Mouse (Mus musculus) MEL (cell line): ENCODE results near the gene Cntn5. TPM values are rescaled to one million over a fixed set of nuclear protein-coding genes. Genes with fewer than 3 reads are reported as not detected.

Source experiments
- DNase-seq: peaks from one replicate; pipeline ENCODE4 v3.0.0; 2011; ENCODE audit warnings: low read depth, low spot score
- H3K27ac ChIP-seq: 2 replicates; pipeline ENCODE4 v1.5.1; 2012; ENCODE audit warnings: low read depth, mild to moderate bottlenecking, control low read depth, low read length, moderate library complexity; ENCODE audit not compliant: control insufficient read depth
- H3K27me3 ChIP-seq, 2 experiments: fragments of 150-350 bp in 1 of 2; sonication (generic) in 1 of 2; 2 replicates each; pipeline ENCODE4 v1.6.1; 2012; ENCODE audit warnings: low read length in 2 of 2, mild to moderate bottlenecking in 2 of 2, improper control_type of control experiment in 1 of 2, moderate library complexity in 1 of 2; ENCODE audit not compliant: insufficient read depth in 2 of 2, control insufficient read depth in 1 of 2
- H3K36me3 ChIP-seq, 2 experiments: 2 replicates each; pipeline ENCODE4 v1.6.1; 2012 to 2014; ENCODE audit warnings: low read length in 2 of 2, improper control_type of control experiment in 1 of 2, inconsistent platforms in 1 of 2, mild to moderate bottlenecking in 1 of 2; ENCODE audit not compliant: insufficient read depth in 2 of 2, control insufficient read depth in 1 of 2
- H3K4me1 ChIP-seq, 2 experiments: fragments of 150-350 bp in 1 of 2; sonication (generic) in 1 of 2; 2 replicates each; pipeline ENCODE4 v1.6.1; 2012; ENCODE audit warnings: low read length in 2 of 2, improper control_type of control experiment in 1 of 2, mild to moderate bottlenecking in 1 of 2; ENCODE audit not compliant: insufficient read depth in 2 of 2, control insufficient read depth in 1 of 2
- H3K4me3 ChIP-seq, 2 experiments: fragments of 150-350 bp in 1 of 2; sonication (generic) in 1 of 2; 2 replicates each; pipeline ENCODE4 v1.5.1; 2012; ENCODE audit warnings: low read depth in 2 of 2, low read length in 2 of 2, mild to moderate bottlenecking in 2 of 2, moderate library complexity in 2 of 2, control low read depth in 1 of 2, improper control_type of control experiment in 1 of 2; ENCODE audit not compliant: control insufficient read depth in 1 of 2, insufficient read depth in 1 of 2
- H3K79me2 ChIP-seq: 2 replicates; pipeline ENCODE4 v1.6.1; 2012; ENCODE audit warnings: mild to moderate bottlenecking, low read length, moderate library complexity; ENCODE audit not compliant: control insufficient read depth, poor library complexity, insufficient read depth
- H3K9ac ChIP-seq: 2 replicates; pipeline ENCODE4 v1.6.1; 2012; ENCODE audit warnings: low read depth, mild to moderate bottlenecking, control low read depth, low read length, moderate library complexity; ENCODE audit not compliant: control insufficient read depth, poor library complexity, severe bottlenecking
- H3K9me3 ChIP-seq: fragments of 150-350 bp; sonication (generic); replicated peaks from 2 replicates; pipeline ENCODE4 v1.6.1; 2012; ENCODE audit warnings: mild to moderate bottlenecking, low read length, improper control_type of control experiment, moderate library complexity; ENCODE audit not compliant: insufficient read depth
- CHD1 ChIP-seq: IDR thresholded peaks from 2 replicates; pipeline ENCODE4 v1.6.1; 2012; ENCODE audit warnings: low read depth, mild to moderate bottlenecking, inconsistent platforms, low read length, improper control_type of control experiment
- CTCF ChIP-seq, 3 experiments: IDR thresholded peaks in 2 of 3; conservative IDR thresholded peaks in 1 of 3; 2 replicates each; pipeline ENCODE4 v1.5.1; 2011 to 2012; ENCODE audit warnings: low read length in 3 of 3, low read depth in 2 of 3, mild to moderate bottlenecking in 2 of 3, improper control_type of control experiment in 1 of 3, inconsistent platforms in 1 of 3, mixed read lengths in 1 of 3, moderate library complexity in 1 of 3; ENCODE audit not compliant: control insufficient read depth in 1 of 3, insufficient read depth in 1 of 3, poor library complexity in 1 of 3, severe bottlenecking in 1 of 3
- JUND ChIP-seq: IDR thresholded peaks from 2 replicates; pipeline ENCODE4 v1.6.1; 2011; ENCODE audit warnings: low read depth, mild to moderate bottlenecking, improper control_type of control experiment, low read length
- MAFK ChIP-seq: IDR thresholded peaks from 2 replicates; pipeline ENCODE4 v1.6.1; 2011; ENCODE audit warnings: low read depth, mild to moderate bottlenecking, low read length, improper control_type of control experiment, borderline replicate concordance
- MXI1 ChIP-seq: IDR thresholded peaks from 2 replicates; pipeline ENCODE4 v1.6.1; 2011; ENCODE audit warnings: mild to moderate bottlenecking, low read depth, low read length, improper control_type of control experiment
- POLR2AphosphoS2 ChIP-seq: IDR thresholded peaks from 2 replicates; pipeline ENCODE4 v1.6.1; 2011; ENCODE audit warnings: low read length, improper control_type of control experiment
- POLR2AphosphoS5 ChIP-seq: IDR thresholded peaks from 2 replicates; pipeline ENCODE4 v1.6.1; 2012; ENCODE audit warnings: low read depth, borderline replicate concordance, mild to moderate bottlenecking, inconsistent platforms, low read length, moderate library complexity, mixed read lengths
- TBP ChIP-seq: IDR thresholded peaks from 2 replicates; pipeline ENCODE4 v1.8.0; 2011; ENCODE audit warnings: low read depth, low read length, improper control_type of control experiment
- UBTF ChIP-seq: IDR thresholded peaks from 2 replicates; pipeline ENCODE4 v1.6.1; 2012; ENCODE audit warnings: low read depth, mild to moderate bottlenecking, inconsistent platforms, low read length, improper control_type of control experiment, moderate library complexity, borderline replicate concordance; ENCODE audit not compliant: insufficient read depth
- polyA plus RNA-seq, 2 experiments: library from polyadenylated mRNA; stranded (reverse) in 1 of 2; unstranded in 1 of 2; fragments of >175 nt in 1 of 2; fragments of >200 nt in 1 of 2; gene quantifications; 2 replicates each; pipeline versions ENCODE4 v1.2.1 to v1.2.4; 2012; ENCODE audit warnings: low replicate concordance in 2 of 2, low read depth in 1 of 2; ENCODE audit not compliant: insufficient read length in 2 of 2, insufficient read depth in 1 of 2, missing spikeins in 1 of 2
- total RNA-seq: library from RNA; depleted of rRNA; stranded (reverse); fragments of 300-350 nt; gene quantifications from 2 replicates; pipeline ENCODE4 v1.2.3, GENCODE M21; 2012

Gene Cntn5
- total and polyA plus RNA-seq, 3 experiments = not detected

GRCm38 (mm10) chr9:10645045-10645830 lies 259.3 kb downstream of the Cntn5 start:
- H3K9me3 ChIP-seq = no peaks in the 10 kb centered on the region

DNA sequence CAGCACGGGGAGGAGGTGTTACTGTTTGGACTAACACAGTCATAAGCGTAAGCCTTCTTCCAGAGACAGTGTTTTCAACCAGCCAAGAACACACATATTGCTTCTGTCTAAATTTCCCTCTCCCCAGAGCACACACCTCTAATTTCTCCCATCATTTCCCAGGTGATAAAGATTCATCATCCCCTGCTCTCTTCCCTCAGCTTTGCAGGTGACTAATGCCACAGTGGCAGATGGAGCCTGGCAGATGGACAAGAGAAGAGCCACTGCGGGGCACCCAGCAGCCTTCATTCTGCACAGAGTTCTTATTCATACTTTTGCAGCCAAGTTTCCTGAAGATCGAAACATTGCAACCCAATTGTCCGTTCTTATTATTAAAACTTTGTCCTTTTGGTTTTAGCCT lies 286.5 kb downstream of the Cntn5 start:
- Histone ChIP-seq H3K4me1 (no peaks in the 10 kb centered on the region), H3K9ac (no peak overlapping the region), H3K36me3 (no peaks in the 10 kb centered on the region), H3K27me3 (peaks cover 0 to 2% of the 10 kb centered on the region in 2 experiments; a peak in 2 of 4 replicates), H3K4me3 (no peak overlapping the region), H3K9me3 (no peaks in the 10 kb centered on the region), H3K27ac (no peak overlapping the region), H3K79me2 (no peaks in the 10 kb centered on the region)
- no peak for DNase-seq
- no peak for TF ChIP-seq CHD1

More at GRCm38 (mm10) chr9:10645045-10645830, 259.3 kb downstream of the Cntn5 start:
- no peak overlapping the region for H3K4me3 ChIP-seq
- no peaks in the 10 kb centered on the region for H3K27me3 ChIP-seq
- no peaks in the 10 kb centered on the region for H3K4me1 ChIP-seq
- H3K9ac ChIP-seq = no peak overlapping the region
- H3K79me2 ChIP-seq = no peaks in the 10 kb centered on the region
- H3K36me3 ChIP-seq = no peaks in the 10 kb centered on the region
- peak; percentile 12 for DNase-seq
- H3K27ac ChIP-seq = no peak overlapping the region
- no peak for TF ChIP-seq POLR2AphosphoS2
- no peak for TF ChIP-seq MAFK
- TF ChIP-seq CTCF (IDR thresholded peaks at IDR 0.05 in 2 of 3, conservative IDR thresholded peaks at IDR 0.05 in 1 of 3; ENCODE audit: control insufficient read depth in 1 of 3, insufficient read depth in 1 of 3, low read depth in 2 of 3, low read length in 3 of 3, poor library complexity in 1 of 3, severe bottlenecking in 1 of 3) = no peak
- TF ChIP-seq UBTF = peak; percentile 98
- TF ChIP-seq TBP = peak; percentile 98
- TF ChIP-seq, all 39 proteins: peak for 2

GRCm38 (mm10) chr9:10575346-10576241 lies 329.0 kb downstream of the Cntn5 start:
- no peak for TF ChIP-seq MXI1
- TF ChIP-seq JUND = no peak
- TF ChIP-seq POLR2AphosphoS5 = no peak
- H3K4me3 ChIP-seq = no peak overlapping the region

More at GRCm38 (mm10) chr9:10575346-10576241, 329.0 kb downstream of the Cntn5 start:
- peaks cover 0 to 3% of the 10 kb centered on the region in 2 experiments; a peak in 2 of 4 replicates for H3K27me3 ChIP-seq
- no peak for DNase-seq
- no peak overlapping the region for H3K9ac ChIP-seq
- no peaks in the 10 kb centered on the region for H3K9me3 ChIP-seq
- H3K79me2 ChIP-seq = no peaks in the 10 kb centered on the region
- H3K4me1 ChIP-seq = no peaks in the 10 kb centered on the region
- no peak overlapping the region for H3K27ac ChIP-seq
- H3K36me3 ChIP-seq = no peaks in the 10 kb centered on the region
